Mouse (Mus musculus) heart, embryonic 12.5 days (tissue): Measurements from ENCODE around the gene Esp6. TPM values are rescaled to one million over a fixed set of nuclear protein-coding genes. Genes with fewer than 3 reads are reported as not detected.
"Not testable (repeated sequence)": the region's sequence is repeated elsewhere in the genome, so short reads cannot be mapped to it uniquely, and the experiment has no call there.

Experiments used
- ATAC-seq: fragments of 200-750 bp; cut with Nextera tagmentation; 2 replicates; pipeline ENCODE4 v1.8.0; 2017; ENCODE audit warnings: moderate TSS enrichment, moderate library complexity; ENCODE audit not compliant: insufficient number of reproducible peaks, low FRiP score
- H3K27ac ChIP-seq: fragments of 300-500 bp; sonication (generic); 2 replicates; pipeline ENCODE4 v1.5.1; 2016; ENCODE audit warnings: mild to moderate bottlenecking, moderate library complexity; ENCODE audit not compliant: poor library complexity, severe bottlenecking
- H3K27me3 ChIP-seq: fragments of 300-500 bp; sonication (generic); replicated peaks from 2 replicates; pipeline ENCODE4 v1.6.1; 2016; ENCODE audit warnings: mild to moderate bottlenecking, moderate library complexity
- H3K36me3 ChIP-seq: fragments of 300-500 bp; sonication (generic); 2 replicates; pipeline ENCODE4 v1.6.1; 2016; ENCODE audit warnings: mild to moderate bottlenecking, moderate library complexity
- H3K4me1 ChIP-seq: fragments of 300-500 bp; sonication (generic); replicated peaks from 2 replicates; pipeline ENCODE4 v1.6.1; 2016; ENCODE audit warnings: mild to moderate bottlenecking
- H3K4me2 ChIP-seq: fragments of 300-500 bp; sonication (generic); 2 replicates; pipeline ENCODE4 v1.6.1; 2016; ENCODE audit warnings: mild to moderate bottlenecking, moderate library complexity
- H3K4me3 ChIP-seq: fragments of 300-500 bp; sonication (generic); 2 replicates; pipeline ENCODE4 v1.5.1; 2016; ENCODE audit warnings: mild to moderate bottlenecking
- H3K9ac ChIP-seq: fragments of 300-500 bp; sonication (generic); 2 replicates; pipeline ENCODE4 v1.6.1; 2016; ENCODE audit warnings: mild to moderate bottlenecking, moderate library complexity
- H3K9me3 ChIP-seq: fragments of 300-500 bp; sonication (generic); replicated peaks from 2 replicates; pipeline ENCODE4 v1.6.1; 2016; ENCODE audit warnings: mild to moderate bottlenecking, moderate library complexity
- WGBS: fragments of 180-500 bp; shearing (Covaris S2); methylation state at CpG from one replicate; pipeline ENCODE4 v1.1.7; 2016; 5-methylcytosine and 5-hydroxymethylcytosine counted together
- polyA plus RNA-seq: library from polyadenylated mRNA; unstranded; fragments of >200 nt; fragmentation: Nextera tagmentation; extraction: Ambion mirVana; gene quantifications from 2 replicates; pipeline ENCODE4 v1.2.1, GENCODE M21; 2016

Esp6 gene
- polyA plus RNA-seq: not detected in 2 replicates

DNA sequence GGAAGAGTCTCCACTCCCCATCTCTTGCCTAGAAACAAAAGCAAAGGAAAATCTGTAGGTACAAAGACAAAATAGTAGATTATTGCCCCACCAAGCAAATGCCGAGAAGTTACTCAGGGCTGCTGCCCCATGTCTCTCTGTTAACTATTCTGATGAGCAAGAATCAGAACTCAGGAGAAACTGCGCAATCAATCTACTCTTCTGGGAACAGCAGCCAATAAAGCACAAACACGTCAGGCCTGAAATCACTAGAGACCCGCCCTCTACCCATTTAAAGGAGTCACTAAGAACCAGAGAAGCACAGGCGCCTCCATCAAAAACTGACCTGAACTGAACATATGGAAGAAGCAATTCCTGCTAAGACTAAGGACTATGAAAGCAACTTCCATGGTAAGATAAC is at the start of gene Esp6:
Esp6 (plus strand) TSS at position 301 of the 400 bp plus-strand sequence.
- Histone ChIP-seq H3K9ac (no peak within 1 kb of the TSS), H3K4me1 (no peaks in the 10 kb centered on the region), H3K4me3 (no peak within 1 kb of the TSS), H3K27me3 (no peaks in the 10 kb centered on the region), H3K9me3 (0 out of 2 replicates have a peak, but pooled peaks cover under 1% of the 10 kb centered on the region), H3K4me2 (no peak within 1 kb of the TSS), H3K36me3 (no peaks in the 10 kb centered on the region), H3K27ac (no peak within 1 kb of the TSS)
- WGBS: 74% methylated on average over 5 of the region's 5 CpGs
- ATAC-seq: no peak

GRCm38 (mm10) chr17:40519818-40520217 is 41.5 kb upstream of the Esp6 start, which contains the start of gene Esp8:
Esp8 (plus strand) TSS chr17:40520022.
- ATAC-seq: no peak
- Histone ChIP-seq H3K4me2 (no peak within 1 kb of the TSS), H3K9ac (no peak within 1 kb of the TSS), H3K4me1 (no peaks in the 10 kb centered on the region), H3K36me3 (no peaks in the 10 kb centered on the region), H3K9me3 (no peaks in the 10 kb centered on the region; the same call in 1 of the 2 replicates), H3K27ac (no peak within 1 kb of the TSS), H3K27me3 (no peaks in the 10 kb centered on the region), H3K4me3 (no peak within 1 kb of the TSS)
- WGBS: 59% methylated on average over 3 of the region's 3 CpGs

DNA sequence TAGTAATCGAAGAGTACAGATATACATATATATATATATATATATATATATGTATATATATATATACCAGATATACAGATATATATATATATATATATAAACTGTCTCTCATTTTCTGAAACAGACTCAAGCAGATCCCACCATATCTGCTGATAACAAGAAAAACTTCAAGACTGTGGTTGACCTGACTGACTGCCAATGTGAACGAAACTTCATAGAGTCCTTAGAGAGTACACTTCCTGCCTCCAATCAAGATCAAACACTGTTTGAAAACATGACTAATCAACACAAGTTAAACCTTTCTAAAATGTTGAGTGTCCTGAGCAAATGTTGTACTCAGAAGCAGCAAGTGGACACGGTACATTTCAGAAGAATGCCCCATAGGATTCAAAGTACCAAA is 31.5 kb upstream of the Esp6 start:
- H3K9ac ChIP-seq: no peak overlapping the region
- WGBS: 66% methylated on average over 3 of the region's 3 CpGs
- H3K4me1 ChIP-seq: no peaks in the 10 kb centered on the region
- H3K27ac ChIP-seq: no peak overlapping the region
- H3K36me3 ChIP-seq: no peaks in the 10 kb centered on the region
- H3K27me3 ChIP-seq: no peaks in the 10 kb centered on the region
- H3K4me2 ChIP-seq: no peak overlapping the region
- no peaks in the 10 kb centered on the region for H3K9me3 ChIP-seq
- no peak for ATAC-seq
- no peak overlapping the region for H3K4me3 ChIP-seq

GRCm38 (mm10) chr17:40531147-40531546 is 30.2 kb upstream of the Esp6 start:
- no peak overlapping the region for H3K4me3 ChIP-seq
- no peaks in the 10 kb centered on the region for H3K27me3 ChIP-seq
- WGBS: 76% methylated on average over 1 of the region's 1 CpGs

DNA sequence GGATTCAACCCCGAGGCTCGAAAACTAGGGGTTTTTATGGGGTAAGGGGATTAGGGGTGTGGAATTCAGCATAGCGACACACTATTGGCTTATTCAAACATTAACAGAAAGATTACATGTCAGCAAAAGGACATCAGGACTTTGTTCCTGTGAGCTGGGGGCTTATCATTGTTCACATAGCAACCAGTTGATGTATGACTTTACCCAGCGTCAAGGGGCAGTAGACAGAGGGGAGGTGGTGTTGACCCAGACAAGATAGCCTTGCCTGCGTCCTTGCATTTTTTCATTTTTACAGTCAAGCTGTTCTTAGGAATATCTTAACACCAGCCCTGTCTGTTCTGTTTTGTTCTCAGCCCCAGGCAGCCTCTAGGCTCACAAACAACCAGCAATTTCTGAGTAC is 14.3 kb upstream of the Esp6 start:
- H3K9me3 ChIP-seq, H3K27me3 ChIP-seq, H3K4me2 ChIP-seq, H3K4me1 ChIP-seq, H3K9ac ChIP-seq, ATAC-seq, H3K36me3 ChIP-seq, H3K27ac ChIP-seq, H3K4me3 ChIP-seq: not testable (repeated sequence)
- WGBS: 47% methylated on average over 5 of the region's 5 CpGs

More at GRCm38 (mm10) chr17:40531147-40531546, 30.2 kb upstream of the Esp6 start:
- Histone ChIP-seq H3K9ac (no peak overlapping the region), H3K36me3 (no peaks in the 10 kb centered on the region), H3K4me1 (no peaks in the 10 kb centered on the region), H3K9me3 (no peaks in the 10 kb centered on the region), H3K4me2 (no peak overlapping the region), H3K27ac (no peak overlapping the region)
- no peak for ATAC-seq

DNA sequence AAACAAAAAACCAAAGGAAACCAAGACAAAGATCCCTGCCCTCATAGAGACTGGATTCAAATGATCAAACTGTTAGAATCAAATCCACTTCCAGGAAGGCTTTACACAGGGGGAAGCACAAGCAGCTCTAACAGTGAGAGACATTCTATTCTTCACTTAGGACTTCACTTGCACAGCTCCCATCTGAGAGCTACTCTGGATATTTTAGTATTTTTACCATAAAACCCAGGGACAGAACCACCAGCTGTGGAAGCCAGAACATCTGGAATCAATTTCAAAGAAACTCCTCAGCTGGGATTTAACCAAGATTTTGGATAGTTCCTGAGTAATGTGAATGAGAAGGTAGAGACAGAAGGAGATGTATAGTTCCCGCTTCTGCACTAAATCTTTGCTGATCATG is 7.8 kb upstream of the Esp6 start:
- H3K36me3 ChIP-seq: no peaks in the 10 kb centered on the region
- 60% methylated on average over 1 of the region's 1 CpGs for WGBS
- no peak overlapping the region for H3K4me2 ChIP-seq
- H3K4me3 ChIP-seq: no peak overlapping the region
- H3K27ac ChIP-seq: no peak overlapping the region
- no peaks in the 10 kb centered on the region for H3K27me3 ChIP-seq
- no peak overlapping the region for H3K9ac ChIP-seq
- H3K9me3 ChIP-seq: 0 out of 2 replicates have a peak, but pooled peaks cover 7% of the 10 kb centered on the region
- H3K4me1 ChIP-seq: no peaks in the 10 kb centered on the region
- ATAC-seq: no peak

- WGBS: 40% methylated on average over 6 of the region's 6 CpGs
- H3K4me3 ChIP-seq, H3K4me2 ChIP-seq, ATAC-seq, H3K27me3 ChIP-seq, H3K9me3 ChIP-seq, H3K9ac ChIP-seq, H3K27ac ChIP-seq, H3K4me1 ChIP-seq, H3K36me3 ChIP-seq: not testable (repeated sequence)
Observed at GRCm38 (mm10) chr17:40583906-40584305, 22.6 kb downstream of the Esp6 start.

- Histone ChIP-seq H3K4me2 (no peak overlapping the region), H3K27me3 (no peaks in the 10 kb centered on the region), H3K4me1 (no peaks in the 10 kb centered on the region), H3K27ac (no peak overlapping the region), H3K9ac (no peak overlapping the region), H3K9me3 (no peaks in the 10 kb centered on the region), H3K36me3 (no peaks in the 10 kb centered on the region), H3K4me3 (no peak overlapping the region)
- ATAC-seq: no peak
Observed at GRCm38 (mm10) chr17:40591297-40591696, 30.0 kb downstream of the Esp6 start.

- Histone ChIP-seq H3K36me3 (no peaks in the 10 kb centered on the region), H3K4me1 (no peaks in the 10 kb centered on the region), H3K4me2 (no peak within 1 kb of the TSS), H3K27me3 (no peaks in the 10 kb centered on the region), H3K9ac (no peak within 1 kb of the TSS), H3K9me3 (no peaks in the 10 kb centered on the region), H3K27ac (no peak within 1 kb of the TSS), H3K4me3 (no peak within 1 kb of the TSS)
- no peak for ATAC-seq
Observed at GRCm38 (mm10) chr17:40598294-40598693, 37.0 kb downstream of the Esp6 start, which contains the start of gene Esp4. Esp4 (plus strand) TSS chr17:40598594.

Other genes starting within 250 kb of the Esp6 start
- gene Crisp1, start 242.3 kb upstream of the Esp6 start, polyA plus RNA-seq: not detected in 2 replicates
- not detected in 2 replicates for gene Esp8, start 41.5 kb upstream of the Esp6 start, polyA plus RNA-seq
- not detected in 2 replicates for gene Esp4, start 37.1 kb downstream of the Esp6 start, polyA plus RNA-seq
- gene Esp3, start 70.6 kb downstream of the Esp6 start, polyA plus RNA-seq: not detected in 2 replicates
- gene Esp1, start 165.6 kb downstream of the Esp6 start, polyA plus RNA-seq: not detected in 2 replicates
- gene Crisp2, start 245.5 kb downstream of the Esp6 start, polyA plus RNA-seq: not detected in 2 replicates
- gene Rhag, start 249.6 kb downstream of the Esp6 start, polyA plus RNA-seq: 9.7 and 14.1 TPM in 2 replicates